Mouse (Mus musculus): ENCODE data around the gene Olfr111.
"Not testable (repeated sequence)": the region's sequence is repeated elsewhere in the genome, so short reads cannot be mapped to it uniquely, and the experiment has no call there.

Olfr111 gene

GRCm38 (mm10) chr17:37507730-37508129, at the start of gene Olfr111:
Gene Olfr111 (plus strand): TSS chr17:37508030.
- no peak for DNase-seq (ENCODE audit: low read depth, low spot score)

GRCm38 (mm10) chr17:37458616-37459015, 49.2 kb upstream of the Olfr111 start, which contains the start of gene Olfr109:
Gene Olfr109 (plus strand): TSS chr17:37458916.
- DNase-seq (ENCODE audit: low read depth, low spot score), result no peak

- DNase-seq (ENCODE audit: low read depth, low spot score), result no peak
Measured at GRCm38 (mm10) chr17:37483452-37483851, 24.4 kb upstream of the Olfr111 start, which contains the start of gene H2-M2. Gene H2-M2 (minus strand): TSS chr17:37483552.

GRCm38 (mm10) chr17:37491930-37492518, 15.8 kb upstream of the Olfr111 start, which contains the start of gene Olfr110:
Gene Olfr110 (plus strand): TSS chr17:37492468.
- DNase-seq (ENCODE audit: low read depth, low spot score), result no peak

GRCm38 (mm10) chr17:37524612-37525011, 16.8 kb downstream of the Olfr111 start:
- not testable (repeated sequence) for DNase-seq (ENCODE audit: low read depth, low spot score)

GRCm38 (mm10) chr17:37525427-37525826, 17.6 kb downstream of the Olfr111 start:
- DNase-seq (ENCODE audit: low read depth, low spot score), result not testable (repeated sequence)

GRCm38 (mm10) chr17:37535173-37535572, 27.3 kb downstream of the Olfr111 start:
- no peak for DNase-seq (ENCODE audit: low read depth, low spot score)

GRCm38 (mm10) chr17:37538416-37538815, 30.6 kb downstream of the Olfr111 start:
- not testable (repeated sequence) for DNase-seq (ENCODE audit: low read depth, low spot score)

- DNase-seq (ENCODE audit: low read depth, low spot score), result no peak
Measured at GRCm38 (mm10) chr17:37541454-37542119, 33.8 kb downstream of the Olfr111 start.

GRCm38 (mm10) chr17:37543800-37544435, 36.1 kb downstream of the Olfr111 start:
- DNase-seq (ENCODE audit: low read depth, low spot score), result no peak

- DNase-seq (ENCODE audit: low read depth, low spot score), result no peak
Measured at GRCm38 (mm10) chr17:37558913-37559615, 51.2 kb downstream of the Olfr111 start.

GRCm38 (mm10) chr17:37569351-37569750, 61.5 kb downstream of the Olfr111 start, which contains the start of gene Olfr112:
Gene Olfr112 (minus strand): TSS chr17:37569451.
- DNase-seq (ENCODE audit: low read depth, low spot score), result no peak

GRCm38 (mm10) chr17:37577563-37577962, 69.7 kb downstream of the Olfr111 start, which contains the start of gene Olfr113:
Gene Olfr113 (minus strand): TSS chr17:37577663.
- no peak for DNase-seq (ENCODE audit: low read depth, low spot score)

Data from WW6 (cell line).